Comparison of ENCODE assay signal across 7 mouse cellular contexts in genomic region chr1:89939981-89940726, GRCm38 (mm10). TPM values are rescaled to one million over a fixed set of nuclear protein-coding genes. Genes with fewer than 3 reads are reported as not detected.
DNase-seq lines count a peak whose midpoint lies in the region; ATAC-seq and TF ChIP-seq lines count a peak whose summit lies in the region.

No protein-coding gene starts in this region.

- H3K4me3 ChIP-seq in bone marrow, adult 2 months (replicated peaks; ENCODE audit: control insufficient read depth, low read depth, low read length), result peak overlapping the region; percentile 2
- peak overlapping the region; percentile 21 for H3K4me3 ChIP-seq in stomach, embryonic 16.5 days (replicated peaks; ENCODE audit: low read length)

- no peak overlapping the region; the same call in 1 of the 2 replicates for H3K27ac ChIP-seq in bone marrow, adult 2 months (ENCODE audit: control insufficient read depth, insufficient read depth, low read depth, low read length, poor library complexity)
- no peak overlapping the region for H3K27ac ChIP-seq in stomach, embryonic 16.5 days (ENCODE audit: low read length)

- H3K27me3 ChIP-seq in stomach, embryonic 16.5 days (ENCODE audit: control insufficient read depth, insufficient read depth, low read length), result peaks cover 87% of the 10 kb centered on the region

- peak; percentile 72 for DNase-seq in NIH3T3 (ENCODE audit: low read depth)
- DNase-seq in heart, postnatal 25 days (ENCODE audit: low spot score), result peak; percentile 42
- DNase-seq in layer of hippocampus, adult 9-11 months, result peak; percentile 20

- peak; percentile 69 for TF ChIP-seq CTCF in bone marrow, adult 2 months (IDR thresholded peaks at IDR 0.05; ENCODE audit: control insufficient read depth, insufficient read depth, low read length)

- H3K4me2 ChIP-seq in stomach, embryonic 16.5 days (ENCODE audit: low read depth, low read length), result peak overlapping the region; percentile 40

- ATAC-seq in erythroblast, adult 5-6 weeks (replicated peaks; ENCODE audit: low FRiP score, poor library complexity, severe bottlenecking), result peak; percentile 35; the same call in 1 of the 2 replicates
- peak; percentile 87 for ATAC-seq in megakaryocyte-erythroid progenitor cell, adult 5-6 weeks (replicated peaks; ENCODE audit: low FRiP score, low TSS enrichment, poor library complexity, severe bottlenecking)
- ATAC-seq in stomach, embryonic 16.5 days (ENCODE audit: insufficient read depth, low FRiP score), result peak; percentile 66; the same call in 1 of the 2 replicates

- 2% methylated on average over 34 of the region's 34 CpGs for WGBS in bone marrow, adult 2 months
- 3% methylated on average over 34 of the region's 34 CpGs for WGBS in stomach, embryonic 16.5 days

- H3K9me3 ChIP-seq in stomach, embryonic 16.5 days (replicated peaks; ENCODE audit: control insufficient read depth, low read length), result no peaks in the 10 kb centered on the region

- H3K9ac ChIP-seq in stomach, embryonic 16.5 days (ENCODE audit: low read length), result no peak overlapping the region

- no peaks in the 10 kb centered on the region for H3K36me3 ChIP-seq in stomach, embryonic 16.5 days (ENCODE audit: control insufficient read depth, insufficient read depth, low read length)

- peaks cover 3% of the 10 kb centered on the region for H3K4me1 ChIP-seq in bone marrow, adult 2 months (ENCODE audit: control insufficient read depth, insufficient read depth, low read length)
- peaks cover 12% of the 10 kb centered on the region for H3K4me1 ChIP-seq in stomach, embryonic 16.5 days (ENCODE audit: control insufficient read depth, insufficient read depth, low read length)

- intact Hi-C loops in heart, postnatal 25 days (cut with DNase I), result loop anchor here (5.0 to 10.0 kb wide), 4 partner anchors 83 to 705 kb away; no protein-coding TSS in a partner anchor

- no peak for TF ChIP-seq POLR2A in bone marrow, adult 2 months (IDR thresholded peaks at IDR 0.05; ENCODE audit: borderline replicate concordance, control insufficient read depth, low read depth, low read length)

RNA-seq across cellular contexts. Expression of gene Gbx2, which starts 9.2 kb away (rescaled TPM):
- polyA plus RNA-seq in bone marrow, adult 2 months (2011; ENCODE audit: insufficient read depth, insufficient read length, low replicate concordance, missing spikeins), result 0.81 and 2.4 TPM in 2 replicates
- total RNA-seq in erythroblast, adult 5-6 weeks (2015; ENCODE audit: low replicate concordance), result 1.0 TPM in 1 of 2 replicates, not detected in the other
- not detected in 2 replicates for total RNA-seq in erythroblast, adult 5-6 weeks (2017; ENCODE audit: low replicate concordance)
- total RNA-seq in heart, postnatal 25 days (2021), result under 1 TPM in 1 of 2 experiments, not detected in 1; 0.22 TPM
- not detected in 2 replicates for total RNA-seq in megakaryocyte-erythroid progenitor cell, adult 5-6 weeks (2014; fragmentation: Nextera tagmentation)
- total RNA-seq in megakaryocyte-erythroid progenitor cell, adult 5-6 weeks (2017), result 1.6 and 4.5 TPM in 2 replicates
- not detected in 2 replicates for polyA plus RNA-seq in stomach, embryonic 16.5 days (2015; fragmentation: Nextera tagmentation; extraction: Ambion mirVana)

Comparison
In these comparisons a context has a peak if more than half of its experiments do, and no peak if none do; other contexts are left out.
1. DNase-seq: peak in every context shown above with its lines; median percentile 72 in NIH3T3; 42 in heart, postnatal 25 days; 20 in layer of hippocampus, adult 9-11 months.
2. ATAC-seq: peak in every context shown above with its lines; median percentile 87 in megakaryocyte-erythroid progenitor cell, adult 5-6 weeks; 66 in stomach, embryonic 16.5 days; 35 in erythroblast, adult 5-6 weeks.